Mouse (Mus musculus) ES-E14 (cell line): Measurements from ENCODE around the gene Dhx30.
"Not testable (repeated sequence)": the region's sequence is repeated elsewhere in the genome, so short reads cannot be mapped to it uniquely, and the experiment has no call there.

Source experiments
- HCFC1 ChIP-seq: IDR thresholded peaks from 2 replicates; pipeline ENCODE4 v1.6.1; 2012; ENCODE audit warnings: low read length, inconsistent platforms, borderline replicate concordance; ENCODE audit not compliant: insufficient read depth
- MAFK ChIP-seq: IDR thresholded peaks from 2 replicates; pipeline ENCODE4 v1.6.1; 2014; ENCODE audit warnings: mild to moderate bottlenecking, low read depth, low read length, inconsistent platforms; ENCODE audit not compliant: insufficient read depth
- ZC3H11A ChIP-seq: IDR thresholded peaks from 2 replicates; pipeline ENCODE4 v1.6.1; 2012; ENCODE audit warnings: low read depth, mild to moderate bottlenecking, inconsistent platforms, low read length, borderline replicate concordance
- ZNF384 ChIP-seq: IDR thresholded peaks from 2 replicates; pipeline ENCODE4 v1.6.1; 2012; ENCODE audit warnings: low read depth, low read length, inconsistent platforms

- TF ChIP-seq ZC3H11A, HCFC1, MAFK: not testable (repeated sequence)
- peak; percentile 89 for TF ChIP-seq ZNF384
Measured at GRCm38 (mm10) chr9:110076468-110076867, 41.2 kb downstream of the Dhx30 start.
